Mouse (Mus musculus): ENCODE data around the gene Fam168a.

DNA sequence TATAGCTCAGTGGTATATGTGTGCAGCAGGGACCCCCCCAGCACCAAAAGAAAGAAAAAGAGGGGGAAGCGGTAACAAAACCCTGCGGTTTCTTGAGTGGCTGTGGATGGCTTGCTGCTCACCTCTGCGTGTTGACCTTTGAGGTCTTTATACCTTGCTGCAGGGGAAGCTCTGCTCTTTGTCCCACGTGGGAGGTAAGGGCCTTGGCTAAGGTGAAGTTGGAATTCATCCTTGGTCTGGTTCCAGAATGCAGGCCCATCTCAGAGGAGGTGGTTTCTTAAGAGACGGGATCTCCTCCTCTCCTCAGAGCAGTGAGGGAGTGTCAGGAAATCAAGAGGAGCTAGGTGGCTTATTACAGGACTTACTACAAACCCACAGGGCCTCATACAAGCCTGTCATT is 135.7 kb downstream of the Fam168a start:
- TF ChIP-seq CTCF (IDR thresholded peaks at IDR 0.05) = no peak
- TF ChIP-seq EP300 (IDR thresholded peaks at IDR 0.05; ENCODE audit: insufficient read depth, low read depth, low read length) = no peak
